Mouse (Mus musculus) T-helper 2 cell (primary cell): ENCODE measurements around the gene Arhgap17.

Experiments
- in situ Hi-C: fragments of 300-600 bp; cut with MboI, MseI; formaldehyde crosslinking; loops from one replicate; pipeline ENCODE4 v1.15.1; 2025; ENCODE audit warnings: high pct_unique_total_duplicates

Arhgap17 gene

DNA sequence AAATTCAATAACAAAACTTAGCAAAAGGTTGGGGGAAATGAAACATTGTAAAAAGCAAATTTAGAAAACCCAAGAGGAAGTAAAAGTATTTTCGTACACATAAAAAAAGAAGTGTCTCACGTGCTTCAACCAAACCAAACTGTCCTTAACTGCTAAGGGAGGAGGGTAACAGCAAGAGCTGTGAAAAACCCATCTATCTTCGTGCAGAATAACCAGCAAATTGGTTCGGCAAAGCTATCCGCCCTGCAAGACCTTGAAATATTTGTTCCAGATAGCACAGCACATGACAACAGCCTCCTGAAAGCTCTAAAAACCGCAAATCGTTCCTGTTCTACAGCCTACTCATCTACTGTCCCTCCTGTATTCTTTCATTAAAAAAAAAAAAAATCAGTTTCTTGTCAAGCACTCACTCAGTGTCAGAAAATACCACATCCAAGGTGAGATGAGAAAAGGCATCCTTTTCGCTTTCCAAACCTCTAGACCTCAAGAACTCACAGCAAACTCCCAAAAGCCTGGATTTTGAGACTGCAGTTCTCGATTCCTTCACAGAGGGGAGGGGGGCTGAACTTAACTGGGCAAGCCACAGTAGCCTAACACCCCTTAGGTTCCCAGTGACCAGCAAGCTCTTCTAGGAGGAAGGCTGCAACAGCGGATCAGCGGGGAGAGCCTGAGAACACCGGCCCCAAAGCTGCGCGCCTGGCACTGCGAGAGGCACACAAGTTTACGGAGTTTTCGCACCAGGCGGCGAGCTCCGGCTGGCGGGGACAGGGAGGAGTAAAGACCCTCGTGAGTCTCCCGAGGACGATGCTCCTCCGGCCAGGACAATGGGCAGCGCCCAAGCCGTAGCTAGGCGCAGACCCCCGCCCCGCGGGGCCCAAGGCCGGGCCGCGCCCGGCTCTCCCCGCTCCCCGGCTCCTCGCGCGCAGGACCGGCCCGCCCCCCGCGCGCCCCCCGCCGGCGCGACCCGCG, 653 bp downstream of the Arhgap17 start:
- in situ Hi-C loops, result no loop called here

DNA sequence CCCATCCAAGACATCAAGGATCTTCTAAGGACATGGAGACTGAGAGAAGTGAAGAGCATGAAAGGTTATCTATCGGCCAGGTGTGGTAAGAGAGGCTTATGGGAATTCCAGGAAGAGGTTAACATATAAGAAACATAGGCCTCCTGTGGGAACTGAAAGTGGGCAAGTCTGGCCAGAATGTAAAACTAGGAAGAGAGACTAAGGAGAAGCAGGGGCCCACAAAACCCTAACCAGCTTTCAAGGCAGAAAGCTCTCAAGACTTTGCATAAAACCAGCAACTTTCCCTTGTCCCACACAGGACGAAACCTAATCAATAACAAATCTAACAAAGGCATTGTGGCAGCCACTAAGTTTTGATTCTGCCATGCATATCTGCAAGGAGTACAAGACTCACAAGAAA, 1.5 kb downstream of the Arhgap17 start:
- in situ Hi-C loops, result no loop called here

DNA sequence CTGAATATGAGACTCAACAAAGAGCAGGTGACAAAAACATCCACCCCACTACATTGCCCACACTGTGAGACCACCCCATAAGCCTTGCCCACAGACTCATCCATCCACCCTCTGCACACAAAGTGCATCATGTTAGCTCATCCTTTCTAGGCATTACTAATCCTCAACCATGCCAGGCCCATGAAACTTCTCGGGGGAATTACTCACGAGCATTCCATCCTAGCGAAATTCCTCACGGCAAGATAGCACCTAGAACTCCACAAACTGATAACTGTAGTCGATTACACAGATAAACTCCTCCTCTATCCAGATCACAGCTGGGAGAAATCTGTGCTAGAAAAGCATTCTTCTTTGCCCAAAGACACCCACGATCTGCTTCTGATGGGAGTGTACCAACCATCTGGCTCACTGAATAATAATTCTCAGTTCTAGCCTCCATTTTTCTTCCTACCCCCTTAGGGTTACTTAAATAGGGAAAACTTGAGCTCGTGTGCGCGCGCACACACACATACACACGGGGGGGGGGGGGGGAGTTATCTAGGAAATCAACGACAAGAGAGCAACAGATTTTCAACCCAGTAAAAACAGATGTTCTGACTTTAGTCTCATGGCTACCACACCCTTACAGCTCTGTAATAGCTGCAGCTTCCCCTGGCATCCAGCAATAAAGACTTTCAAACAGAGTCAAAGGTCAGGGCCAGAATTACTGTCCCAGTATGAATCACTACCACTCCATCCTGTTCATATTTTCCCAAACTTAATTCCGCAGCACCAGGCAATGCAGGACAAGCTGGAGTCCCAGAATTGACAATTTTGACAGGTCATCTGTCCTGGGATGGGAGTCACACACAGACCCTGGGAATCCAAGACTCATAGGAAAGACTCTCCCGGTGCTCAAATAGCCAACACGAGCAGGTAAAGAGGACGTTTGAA, 2.2 kb downstream of the Arhgap17 start:
- in situ Hi-C loops, result no loop called here

DNA sequence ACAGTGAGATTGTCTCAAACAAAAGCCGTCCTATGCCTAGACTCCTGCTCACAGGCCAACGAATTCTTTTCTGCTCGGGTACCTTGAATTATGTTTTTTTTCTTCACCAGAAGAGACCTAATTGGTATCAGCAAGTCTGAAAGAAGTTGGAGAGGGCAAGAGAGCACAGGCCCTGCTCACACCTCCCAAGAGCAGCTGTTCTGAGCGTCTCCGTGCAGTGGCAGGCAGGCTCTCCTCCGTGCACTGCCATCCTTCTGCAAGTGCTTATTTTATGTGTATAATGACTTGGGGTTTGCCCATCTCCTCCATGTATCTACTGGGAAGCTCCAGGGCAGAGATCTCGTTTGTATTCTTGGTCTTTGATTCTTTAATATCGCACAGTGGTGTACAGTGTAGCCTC, 2.9 kb downstream of the Arhgap17 start:
- in situ Hi-C loops, result no loop called here

DNA sequence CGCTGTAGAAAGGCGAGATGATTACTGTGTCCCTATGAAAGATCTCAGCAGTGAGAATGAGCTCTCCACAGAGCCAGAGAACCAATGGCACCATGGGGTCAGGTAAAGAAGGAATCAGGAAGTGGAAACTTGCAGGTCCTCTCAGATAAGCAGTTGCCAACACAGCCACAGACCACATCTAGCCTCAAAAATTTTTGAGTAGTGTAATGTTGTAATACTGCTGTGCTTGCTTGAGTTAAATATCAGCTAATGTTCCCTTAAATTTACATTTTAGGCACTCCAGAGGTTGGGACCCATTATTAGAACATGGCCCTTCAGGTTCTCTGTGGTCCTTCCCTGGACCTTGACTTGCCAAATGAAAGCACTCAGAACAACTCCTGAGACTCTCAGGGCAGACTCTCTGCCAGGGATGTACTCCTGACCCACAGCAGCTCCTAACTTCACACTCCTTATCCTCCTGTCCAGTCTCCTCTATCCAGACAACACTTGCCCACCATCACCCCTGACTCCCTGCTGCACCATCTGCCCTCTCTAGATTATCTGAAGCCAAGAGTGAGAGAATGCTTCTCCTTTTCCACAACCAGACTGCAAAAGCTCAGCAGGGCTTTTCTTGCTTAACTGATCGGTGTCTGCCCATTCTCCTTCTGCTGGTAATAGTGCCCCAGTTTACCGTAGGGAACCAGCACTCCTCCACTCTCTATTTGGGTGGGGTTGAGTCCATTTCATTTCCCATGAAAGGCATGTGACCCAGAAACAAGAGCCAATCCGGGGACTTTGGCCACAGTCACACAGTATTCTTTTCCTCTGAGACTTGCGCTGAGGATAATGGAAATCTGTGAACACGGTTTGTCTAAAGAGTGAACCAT, 3.6 kb downstream of the Arhgap17 start:
- in situ Hi-C loops, result no loop called here

DNA sequence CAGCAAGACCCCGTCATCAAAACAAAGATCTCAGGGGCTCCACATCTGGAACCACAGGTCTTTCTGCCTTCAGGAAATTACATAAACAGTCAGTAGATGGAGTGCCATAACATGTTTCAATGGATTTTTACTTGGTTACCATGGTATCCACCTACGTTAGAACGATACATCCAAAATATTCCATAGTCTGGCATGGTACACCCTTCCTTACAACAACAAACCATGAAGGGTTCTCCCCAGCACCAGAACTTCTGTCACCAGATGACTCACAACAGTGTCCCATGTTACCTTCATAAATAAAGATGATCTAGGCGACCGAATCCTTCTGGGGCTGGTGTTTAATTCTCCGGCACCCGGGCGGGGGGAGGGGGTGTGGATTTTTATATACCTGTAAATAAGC, 5.7 kb downstream of the Arhgap17 start:
- in situ Hi-C loops, result no loop called here

DNA sequence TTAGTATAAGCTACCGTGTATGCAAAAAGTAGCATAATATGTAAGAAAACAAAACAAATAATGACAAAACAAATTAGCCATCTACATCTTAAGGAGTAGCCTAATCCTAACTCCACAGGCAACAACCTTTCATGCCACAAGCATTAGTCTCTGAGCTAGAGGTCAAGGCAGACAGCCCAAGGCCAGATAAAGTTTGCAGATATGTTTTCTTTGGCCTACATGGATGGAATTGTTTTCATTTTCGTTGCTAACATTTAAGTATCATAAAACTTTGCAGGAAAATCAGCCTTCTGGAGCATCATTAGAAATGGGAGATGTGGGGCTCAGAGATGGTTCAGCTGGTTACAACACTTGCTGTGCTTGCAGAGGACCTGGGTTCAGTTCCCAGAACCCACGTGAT, 6.9 kb downstream of the Arhgap17 start:
- in situ Hi-C loops, result no loop called here

DNA sequence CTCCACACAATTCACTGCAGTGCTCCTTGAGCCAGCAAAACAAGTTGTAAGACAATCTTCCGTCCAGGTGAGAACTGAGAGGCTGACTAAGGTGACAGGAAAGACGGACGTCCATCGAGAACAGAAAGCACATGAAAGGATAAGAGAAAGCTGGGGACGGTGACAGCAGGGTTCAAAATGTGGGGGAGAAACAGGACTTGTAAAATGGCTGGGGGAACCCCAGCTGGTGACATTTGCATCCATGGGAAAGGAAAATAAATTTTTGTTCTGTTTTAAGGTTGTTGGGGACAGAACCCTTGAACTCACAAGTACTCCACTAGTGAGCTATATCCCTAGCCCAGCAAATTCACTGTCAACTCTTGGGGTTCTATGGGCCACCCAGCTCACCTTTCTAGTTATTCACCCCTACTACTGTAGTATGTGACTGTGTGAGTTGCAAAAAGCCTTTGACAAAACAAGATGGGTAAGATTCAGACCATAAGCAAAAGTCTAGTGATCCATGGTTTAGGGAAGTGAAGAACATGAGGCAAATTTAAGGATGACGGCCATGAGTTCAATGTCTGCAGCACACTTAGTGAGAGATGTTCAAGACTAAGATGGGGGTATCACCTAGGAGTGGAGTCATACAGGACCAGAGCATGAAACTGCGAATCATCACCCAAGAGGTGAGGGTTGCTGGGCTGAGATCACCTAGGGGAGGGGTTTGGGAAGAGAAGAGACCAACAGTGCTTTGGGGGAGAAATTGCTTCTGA, 8.3 kb downstream of the Arhgap17 start:
- in situ Hi-C loops, result no loop called here

DNA sequence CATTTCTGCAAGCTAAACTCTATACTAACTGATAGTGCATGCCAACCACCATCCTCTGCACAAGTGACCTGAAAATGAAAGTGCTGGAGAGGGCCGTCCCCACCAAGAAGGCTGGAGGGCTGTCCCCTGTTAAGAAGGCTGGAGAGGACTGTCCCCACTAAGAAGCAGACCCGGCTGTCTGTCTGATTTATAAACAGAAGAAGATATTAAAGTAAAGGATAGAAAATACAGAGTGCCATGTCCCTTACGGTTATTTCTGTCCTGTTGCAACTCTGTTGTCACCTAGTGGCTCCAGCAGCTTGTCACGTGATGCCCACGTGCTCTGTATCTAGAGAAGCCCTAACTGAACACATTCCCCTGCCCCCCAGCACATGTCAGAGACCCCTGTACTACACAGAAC, 9.5 kb downstream of the Arhgap17 start:
- in situ Hi-C loops, result no loop called here

DNA sequence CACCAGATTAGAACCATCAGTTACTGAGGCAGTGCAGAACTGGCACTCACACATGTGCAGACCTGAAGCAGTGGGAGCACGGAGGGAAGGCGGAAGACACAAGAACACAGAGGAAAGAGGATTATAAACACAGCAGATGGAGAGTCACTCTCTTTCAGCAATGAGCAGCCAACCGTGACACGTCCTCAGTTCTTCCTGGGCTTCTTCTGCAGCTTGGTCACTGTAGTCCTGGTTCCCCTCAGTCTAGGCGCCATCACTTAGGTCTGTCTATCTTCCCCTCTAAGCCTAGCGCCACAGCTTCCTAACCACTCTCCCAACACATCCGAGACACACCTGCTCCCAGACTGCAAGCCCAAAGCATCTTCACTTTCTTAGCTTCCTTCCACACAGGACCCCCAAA, 10.6 kb downstream of the Arhgap17 start:
- in situ Hi-C loops, result no loop called here

DNA sequence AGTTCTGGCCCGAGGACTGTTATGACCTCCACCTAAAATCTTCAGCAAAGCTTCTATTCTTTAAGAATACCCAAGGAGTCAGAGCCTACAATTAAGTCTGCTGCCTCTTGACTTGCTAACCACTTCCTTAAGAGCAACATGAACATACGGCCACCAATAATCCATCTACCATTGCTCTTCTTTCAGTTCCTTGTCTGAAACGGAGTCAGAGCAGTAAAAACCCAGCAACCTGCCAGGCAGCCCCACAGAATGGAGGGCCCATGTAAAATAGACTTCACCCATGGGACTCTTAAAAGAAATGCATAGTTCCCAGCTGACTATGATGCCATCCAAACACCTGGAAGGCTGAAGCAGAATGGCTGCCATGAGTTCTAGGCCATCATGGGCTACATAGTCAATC, 13.6 kb downstream of the Arhgap17 start:
- in situ Hi-C loops, result no loop called here

DNA sequence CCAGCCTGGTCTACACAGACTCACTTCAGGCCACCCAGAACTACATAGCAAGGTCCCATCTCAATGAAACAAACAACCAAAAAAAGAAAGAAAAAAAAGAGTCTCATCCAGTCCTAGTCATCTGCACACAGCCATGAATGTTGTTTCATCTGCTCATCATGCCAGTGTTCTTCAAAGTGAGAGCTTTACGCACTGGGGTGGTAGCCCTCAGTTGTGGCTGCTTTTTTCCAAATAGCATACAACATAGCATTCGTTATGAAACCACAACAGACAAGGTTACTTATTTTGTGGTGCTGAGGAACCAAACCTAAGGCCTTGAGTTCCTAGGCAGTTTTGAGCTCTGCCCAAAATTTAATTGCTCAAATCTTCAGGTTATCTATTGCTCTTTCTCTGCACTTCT, 14.9 kb downstream of the Arhgap17 start:
- in situ Hi-C loops, result no loop called here

DNA sequence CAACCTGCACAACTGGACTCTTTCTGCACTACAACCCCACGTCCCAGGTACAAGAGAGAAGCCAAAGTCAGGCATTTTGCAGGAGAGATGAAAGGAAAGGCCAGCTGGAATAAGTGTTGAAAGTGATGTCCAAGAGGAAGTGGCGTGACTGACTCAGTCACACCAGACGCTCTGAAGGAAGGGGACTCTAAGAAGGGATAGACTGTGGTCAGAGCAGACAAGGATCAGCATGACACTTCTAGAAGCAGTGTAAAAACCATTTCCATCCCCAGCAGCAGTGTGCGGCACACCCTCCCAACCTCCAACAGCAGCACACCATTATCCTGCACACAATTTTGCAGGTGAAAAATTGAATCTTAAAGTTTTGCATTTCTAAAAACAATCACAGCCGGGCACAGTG, 15.3 kb downstream of the Arhgap17 start:
- in situ Hi-C loops, result no loop called here

DNA sequence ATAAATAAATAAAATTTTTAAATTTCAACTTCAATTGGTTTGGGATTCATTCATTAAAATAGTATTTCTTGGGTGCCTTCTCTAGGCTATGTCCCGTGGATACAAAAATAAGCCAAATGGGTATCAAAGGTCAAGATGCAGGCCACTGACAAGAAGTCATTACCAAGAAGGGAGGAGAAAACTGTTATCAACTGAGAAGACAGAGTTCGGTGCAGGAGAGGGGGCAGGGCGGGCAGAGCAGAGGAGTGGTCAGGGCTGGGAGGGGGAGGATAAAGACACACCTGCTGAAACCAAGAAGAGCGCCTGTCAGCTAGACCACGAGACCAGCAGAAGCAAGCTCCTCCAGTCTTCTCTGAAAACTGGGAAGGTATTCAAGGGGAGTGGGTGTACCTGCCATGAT, 15.8 kb downstream of the Arhgap17 start:
- in situ Hi-C loops, result no loop called here

DNA sequence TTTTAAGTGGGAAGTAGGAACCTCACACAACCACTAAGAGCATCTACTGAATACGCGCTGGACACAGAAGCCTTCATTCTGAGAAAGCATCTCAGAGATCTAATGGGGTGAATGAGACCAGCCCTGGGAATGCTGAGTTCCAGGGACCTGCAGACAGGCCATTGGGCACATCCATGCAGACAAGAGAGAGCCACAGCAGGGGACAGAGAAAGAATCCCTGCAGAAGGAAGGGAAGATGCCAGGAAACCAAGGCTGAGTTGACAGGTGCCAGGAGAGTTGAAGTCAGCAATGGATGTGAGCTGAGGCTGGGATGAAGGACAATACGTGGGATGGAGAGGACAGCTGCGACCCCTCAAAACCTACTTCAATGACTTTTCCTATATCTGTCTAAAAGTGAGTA, 16.6 kb downstream of the Arhgap17 start:
- in situ Hi-C loops, result no loop called here

DNA sequence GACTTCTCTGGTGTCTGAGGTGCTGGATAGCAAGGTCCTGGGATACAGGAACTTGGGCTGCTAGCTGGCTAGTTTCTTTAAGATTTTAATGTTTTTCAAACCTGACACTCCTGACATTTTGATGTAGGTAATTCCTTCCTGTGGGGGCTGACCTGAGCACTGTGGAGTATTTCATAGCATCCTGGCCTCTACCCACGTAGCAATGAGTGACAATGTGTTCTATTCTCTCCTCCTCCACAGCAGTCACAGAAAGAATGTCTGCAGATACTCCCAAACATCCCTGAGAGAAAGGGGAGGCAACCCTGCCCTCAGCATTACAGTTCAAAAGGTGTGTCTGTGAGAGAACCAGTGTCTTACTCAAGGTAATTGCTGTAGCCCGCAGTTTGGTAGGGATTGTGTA, 19.5 kb downstream of the Arhgap17 start:
- in situ Hi-C loops, result no loop called here

DNA sequence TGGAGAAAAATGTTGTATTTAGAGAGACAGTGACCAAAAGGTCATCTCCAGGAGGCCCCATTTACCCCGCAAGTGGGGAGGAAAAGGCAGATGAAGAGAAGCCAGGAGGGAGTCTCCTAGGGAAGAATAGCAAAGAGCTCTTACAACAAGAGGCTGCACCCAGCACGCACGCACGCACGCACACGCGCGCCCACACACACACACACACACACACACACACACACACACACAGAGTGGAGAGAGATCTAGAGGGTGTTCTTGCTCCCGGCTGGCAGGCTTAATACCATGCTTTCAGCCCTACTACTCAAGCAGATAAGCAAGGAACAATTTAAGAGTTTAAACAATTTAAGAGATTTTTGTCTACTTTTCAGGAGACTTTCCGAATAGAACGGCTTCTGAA, 19.9 kb downstream of the Arhgap17 start:
- in situ Hi-C loops, result no loop called here

DNA sequence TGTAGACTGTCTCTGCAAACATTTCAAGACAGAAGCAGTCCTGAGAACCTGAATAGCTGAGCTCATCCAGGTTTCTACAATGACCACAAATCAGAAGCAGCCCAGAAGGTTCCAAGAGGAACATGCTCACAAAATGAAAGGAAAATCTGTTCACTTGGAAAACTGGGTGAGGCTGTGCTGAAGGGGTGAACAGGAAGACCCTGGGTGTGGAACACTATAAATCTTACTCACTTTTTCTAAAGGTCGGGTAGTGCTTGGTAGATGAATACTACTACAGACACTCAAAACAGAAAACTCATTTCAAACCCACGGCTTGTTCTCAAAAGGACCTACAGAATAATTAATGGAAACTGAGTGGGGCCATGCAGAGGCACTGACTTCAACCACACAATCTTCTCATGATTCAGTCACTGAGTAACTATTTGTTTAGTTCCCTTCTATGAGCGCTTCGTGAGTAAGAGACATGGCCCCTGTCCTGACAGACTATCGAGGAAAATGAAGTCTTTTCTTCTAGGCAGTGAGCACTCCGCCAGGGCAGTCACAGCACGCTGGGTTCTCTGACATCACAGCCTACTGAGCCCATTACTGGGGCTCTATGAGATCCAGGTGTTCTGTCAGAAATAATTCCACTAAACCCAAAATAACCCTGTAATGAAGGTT, 23.0 kb downstream of the Arhgap17 start:
- in situ Hi-C loops, result no loop called here

DNA sequence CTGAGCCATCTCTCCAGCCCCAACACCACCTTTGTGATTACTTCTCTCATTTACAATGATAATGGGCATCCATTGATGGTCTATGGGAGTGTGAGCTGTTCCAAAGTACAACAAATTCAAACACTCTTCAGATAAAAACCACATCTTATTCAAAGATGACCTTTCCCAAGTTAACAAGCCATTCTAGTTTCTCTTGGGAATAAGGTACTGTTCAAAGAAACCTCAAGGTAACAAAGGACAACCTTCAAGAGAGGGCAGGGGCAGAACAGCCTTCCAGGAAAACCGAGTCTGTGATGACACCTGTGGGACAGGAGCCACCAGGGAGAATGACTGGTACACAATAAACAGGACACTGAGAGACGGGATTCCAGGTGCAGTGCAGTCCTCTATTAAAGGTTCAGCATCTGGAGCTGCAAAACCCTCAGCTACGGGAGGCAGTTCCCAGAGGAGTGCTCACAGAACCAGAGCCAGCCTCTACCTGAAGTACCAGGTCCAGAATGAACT, 24.6 kb downstream of the Arhgap17 start:
- in situ Hi-C loops, result no loop called here
